Mouse (Mus musculus) urinary bladder, postnatal 14 days (tissue): Measurements from ENCODE around the gene Fntb.

Experiments used
- DNase-seq: peaks from one replicate; pipeline ENCODE4 v3.0.0; 2021; ENCODE audit warnings: low spot score

Fntb gene

GRCm38 (mm10) chr12:76920398-76920797 lies 155.0 kb downstream of the Fntb start:
- no peak for DNase-seq

- no peak for DNase-seq
Measured at GRCm38 (mm10) chr12:76920990-76921389, 155.6 kb downstream of the Fntb start.

- DNase-seq = no peak
Measured at GRCm38 (mm10) chr12:76923118-76923517, 157.7 kb downstream of the Fntb start.

- DNase-seq = no peak
Measured at GRCm38 (mm10) chr12:76924904-76925604, 159.7 kb downstream of the Fntb start.

GRCm38 (mm10) chr12:76926338-76926945 lies 161.1 kb downstream of the Fntb start:
- DNase-seq = peak; percentile 43

GRCm38 (mm10) chr12:76927012-76927411 lies 161.6 kb downstream of the Fntb start:
- DNase-seq = peak; percentile 46

- DNase-seq = peak; percentile 80
Measured at GRCm38 (mm10) chr12:76927539-76927938, 162.2 kb downstream of the Fntb start.

- no peak for DNase-seq
Measured at GRCm38 (mm10) chr12:76930177-76930576, 164.8 kb downstream of the Fntb start.

GRCm38 (mm10) chr12:76931739-76932687 lies 166.6 kb downstream of the Fntb start:
- no peak for DNase-seq

GRCm38 (mm10) chr12:76932688-76933060 lies 167.3 kb downstream of the Fntb start:
- DNase-seq = no peak

GRCm38 (mm10) chr12:76934438-76934837 lies 169.0 kb downstream of the Fntb start:
- no peak for DNase-seq

GRCm38 (mm10) chr12:76936211-76936610 lies 170.8 kb downstream of the Fntb start:
- DNase-seq = no peak

GRCm38 (mm10) chr12:76938013-76938412 lies 172.6 kb downstream of the Fntb start:
- no peak for DNase-seq

- no peak for DNase-seq
Measured at GRCm38 (mm10) chr12:76941524-76941923, 176.1 kb downstream of the Fntb start.

GRCm38 (mm10) chr12:76942476-76942875 lies 177.1 kb downstream of the Fntb start:
- no peak for DNase-seq

GRCm38 (mm10) chr12:76943046-76943445 lies 177.7 kb downstream of the Fntb start:
- no peak for DNase-seq

- DNase-seq = no peak
Measured at GRCm38 (mm10) chr12:76943466-76943865, 178.1 kb downstream of the Fntb start.

- DNase-seq = no peak
Measured at GRCm38 (mm10) chr12:76947487-76947886, 182.1 kb downstream of the Fntb start.

- DNase-seq = no peak
Measured at GRCm38 (mm10) chr12:76948185-76948584, 182.8 kb downstream of the Fntb start.

- no peak for DNase-seq
Measured at GRCm38 (mm10) chr12:76948781-76949180, 183.4 kb downstream of the Fntb start.

GRCm38 (mm10) chr12:76950330-76950729 lies 184.9 kb downstream of the Fntb start:
- DNase-seq = no peak

GRCm38 (mm10) chr12:76953750-76954363 lies 188.5 kb downstream of the Fntb start:
- DNase-seq = no peak
